Mouse (Mus musculus): ENCODE measurements around the gene Dock1. TPM values are rescaled to one million over a fixed set of nuclear protein-coding genes. Genes with fewer than 3 reads are reported as not detected.

The Dock1 gene
- polyA plus RNA-seq, 1 experiment from 2014 or later = 25.0 TPM

DNA sequence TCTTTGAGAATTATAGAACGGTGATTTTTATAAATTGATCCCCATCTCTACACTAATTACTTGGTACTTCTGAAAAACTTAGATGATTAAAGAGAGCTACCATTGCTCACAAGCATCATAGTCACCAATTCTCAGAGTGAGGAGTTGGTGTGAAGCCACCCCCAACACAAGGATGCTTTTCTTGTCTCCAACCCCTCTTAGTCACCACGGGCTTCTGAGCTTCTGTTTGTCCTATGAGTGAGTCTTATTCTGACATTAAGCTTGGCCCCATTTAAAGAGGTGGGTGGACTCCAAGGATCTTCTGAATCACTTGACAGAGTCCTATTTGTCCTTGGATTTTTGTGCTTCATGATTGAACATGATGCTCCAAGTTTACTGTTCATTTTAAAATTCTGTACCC is 551.0 kb downstream of the Dock1 start:
- DNase-seq (ENCODE audit: low spot score) (no peak), ATAC-seq (ENCODE audit: low FRiP score) (no peak)
- no peak overlapping the region for H3K4me3 ChIP-seq (ENCODE audit: low read depth, low read length)
- no peaks in the 10 kb centered on the region for H3K9me3 ChIP-seq (ENCODE audit: control insufficient read depth, low read length)
- H3K4me2 ChIP-seq (replicated peaks; ENCODE audit: low read depth, low read length) = no peak overlapping the region
- no peaks in the 10 kb centered on the region for H3K4me1 ChIP-seq (replicated peaks; ENCODE audit: control insufficient read depth, insufficient read depth, low read length)
- H3K27ac ChIP-seq (ENCODE audit: low read depth, low read length) = no peak overlapping the region
- no peak overlapping the region for H3K9ac ChIP-seq (ENCODE audit: low read depth, low read length)
- no peaks in the 10 kb centered on the region for H3K36me3 ChIP-seq (ENCODE audit: control insufficient read depth, insufficient read depth, low read length)
- 84% methylated on average over 2 of the region's 2 CpGs for WGBS
- H3K27me3 ChIP-seq (ENCODE audit: control insufficient read depth, insufficient read depth, low read length) = no peaks in the 10 kb centered on the region

Measured in hindbrain, embryonic 11.5 days (tissue).